Mouse (Mus musculus): ENCODE results near the gene Rer1.

GRCm38 (mm10) chr4:155092718-155093430 is 6.7 kb upstream of the Rer1 start:
- TF ChIP-seq CTCF (IDR thresholded peaks at IDR 0.05; ENCODE audit: control insufficient read depth, insufficient read depth, low read length) (no peak), POLR2A (IDR thresholded peaks at IDR 0.05; ENCODE audit: borderline replicate concordance, control insufficient read depth, low read depth, low read length) (no peak)
